Mouse (Mus musculus): ENCODE measurements around the gene Brdt. TPM values are rescaled to one million over a fixed set of nuclear protein-coding genes. Genes with fewer than 3 reads are reported as not detected.

Brdt gene
- polyA plus RNA-seq, 1 experiment from 2014 or later = 1.4 TPM

DNA sequence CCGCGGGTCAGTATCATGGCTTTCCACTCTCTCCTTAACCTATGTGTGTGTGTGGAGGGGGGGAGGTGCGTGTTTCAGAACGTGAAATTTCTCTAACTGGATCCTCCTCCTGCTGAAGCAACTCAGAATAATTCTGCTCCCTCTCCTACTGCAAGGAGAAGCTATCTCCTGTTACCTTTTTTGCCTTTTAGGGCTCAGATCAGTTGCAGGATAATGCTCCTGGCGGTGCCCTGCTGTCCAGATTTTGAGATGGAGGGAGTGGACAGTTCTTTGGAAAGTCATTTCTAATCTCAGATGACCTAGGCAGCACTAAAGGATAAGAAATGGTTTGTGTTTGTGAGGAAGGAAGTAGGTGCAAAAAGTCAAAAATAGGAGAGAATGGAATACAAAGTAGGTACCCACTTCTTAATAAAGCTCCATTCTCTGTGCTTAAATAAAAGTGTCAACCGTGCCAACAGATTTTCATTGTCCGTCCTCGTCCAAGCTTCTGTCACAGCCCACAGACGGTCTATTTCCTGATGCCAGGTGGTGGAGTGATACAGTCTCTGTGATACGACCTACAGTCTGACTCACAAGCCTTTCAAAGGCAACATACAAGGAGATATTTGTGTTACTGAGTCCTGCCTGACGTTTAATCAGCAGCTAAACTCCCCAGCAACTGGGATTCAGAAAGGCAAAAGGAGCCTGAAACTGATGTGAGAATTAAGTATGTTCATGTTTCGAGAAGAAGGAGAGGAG lies 73.2 kb downstream of the Brdt start:
- Histone ChIP-seq H3K4me1 (replicated peaks; ENCODE audit: insufficient read depth, low read length) (no peaks in the 10 kb centered on the region), H3K9ac (ENCODE audit: low read depth, low read length) (peak overlapping the region; percentile 67), H3K27me3 (ENCODE audit: insufficient read depth, low read length) (peaks cover 4% of the 10 kb centered on the region; the same call in 1 of the 2 replicates), H3K4me2 (ENCODE audit: low read length) (peak overlapping the region; percentile 97), H3K4me3 (replicated peaks; ENCODE audit: low read depth, low read length) (peak overlapping the region; percentile 54), H3K36me3 (ENCODE audit: insufficient read depth, low read length) (no peaks in the 10 kb centered on the region), H3K9me3 (replicated peaks; ENCODE audit: low read length) (no peaks in the 10 kb centered on the region), H3K27ac (no peak overlapping the region)
- TF ChIP-seq CTCF (IDR thresholded peaks at IDR 0.05; ENCODE audit: low read depth) = no peak
- DNase-seq (ENCODE audit: low spot score) = no peak
- no peak for ATAC-seq (replicated peaks; ENCODE audit: low FRiP score, low read depth)
- 28% methylated on average over 12 of the region's 12 CpGs for WGBS

DNA sequence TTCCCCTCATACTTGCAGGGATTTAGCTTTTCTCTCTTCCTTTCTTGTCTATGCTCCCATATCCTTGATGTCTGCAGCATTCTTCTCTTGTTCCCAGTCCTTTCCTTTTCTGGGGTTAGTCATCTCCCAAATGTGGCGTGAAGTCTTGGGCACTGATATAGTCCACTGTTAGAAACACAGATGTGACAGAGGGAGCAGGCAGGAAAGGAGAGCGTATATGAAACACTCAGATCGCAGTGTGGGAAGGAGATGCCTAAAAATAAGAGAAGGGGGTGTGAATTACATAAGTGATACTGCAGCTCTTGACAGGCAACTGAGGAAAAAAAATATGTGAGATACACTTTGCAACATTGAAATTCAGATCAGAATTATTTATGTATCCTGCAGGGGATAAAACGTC lies 74.4 kb downstream of the Brdt start:
- Histone ChIP-seq H3K36me3 (ENCODE audit: insufficient read depth, low read length) (no peaks in the 10 kb centered on the region), H3K4me3 (replicated peaks; ENCODE audit: low read depth, low read length) (no peak overlapping the region), H3K9ac (ENCODE audit: low read depth, low read length) (no peak overlapping the region), H3K9me3 (replicated peaks; ENCODE audit: low read length) (no peaks in the 10 kb centered on the region), H3K4me2 (ENCODE audit: low read length) (no peak overlapping the region), H3K27me3 (ENCODE audit: insufficient read depth, low read length) (peaks cover 4% of the 10 kb centered on the region; the same call in 1 of the 2 replicates), H3K27ac (no peak overlapping the region), H3K4me1 (replicated peaks; ENCODE audit: insufficient read depth, low read length) (no peaks in the 10 kb centered on the region)
- ATAC-seq (replicated peaks; ENCODE audit: low FRiP score, low read depth) (no peak), DNase-seq (ENCODE audit: low spot score) (no peak)
- WGBS = 89% methylated on average over 4 of the region's 4 CpGs
- no peak for TF ChIP-seq CTCF (IDR thresholded peaks at IDR 0.05; ENCODE audit: low read depth)

DNA sequence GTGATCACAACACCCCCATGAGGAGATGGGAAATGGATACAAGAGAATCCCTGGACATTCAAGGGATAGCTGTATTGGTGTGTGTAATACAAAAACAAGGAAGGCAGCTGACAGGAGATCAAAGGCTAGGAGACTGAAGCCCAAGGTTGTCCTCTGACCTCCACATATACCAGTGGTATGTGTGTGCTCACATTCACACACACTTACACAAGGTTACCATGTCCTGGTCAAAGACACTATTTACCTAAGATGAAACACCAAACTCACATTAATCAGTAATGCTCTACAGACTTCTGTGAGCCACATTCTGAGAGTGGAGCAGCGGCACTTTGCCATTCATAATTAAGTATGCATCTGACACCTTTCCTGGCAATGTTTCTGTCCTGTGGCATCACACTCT lies 79.3 kb downstream of the Brdt start:
- ATAC-seq (replicated peaks; ENCODE audit: low FRiP score, low read depth) (no peak), DNase-seq (ENCODE audit: low spot score) (no peak)
- Histone ChIP-seq H3K9ac (ENCODE audit: low read depth, low read length) (no peak overlapping the region), H3K4me3 (replicated peaks; ENCODE audit: low read depth, low read length) (no peak overlapping the region), H3K4me1 (replicated peaks; ENCODE audit: insufficient read depth, low read length) (no peaks in the 10 kb centered on the region), H3K36me3 (ENCODE audit: insufficient read depth, low read length) (no peaks in the 10 kb centered on the region), H3K4me2 (ENCODE audit: low read length) (no peak overlapping the region), H3K27me3 (ENCODE audit: insufficient read depth, low read length) (no peaks in the 10 kb centered on the region), H3K27ac (no peak overlapping the region), H3K9me3 (replicated peaks; ENCODE audit: low read length) (no peaks in the 10 kb centered on the region)
- WGBS = 64% methylated on average over 1 of the region's 1 CpGs
- no peak for TF ChIP-seq CTCF (IDR thresholded peaks at IDR 0.05; ENCODE audit: low read depth)

DNA sequence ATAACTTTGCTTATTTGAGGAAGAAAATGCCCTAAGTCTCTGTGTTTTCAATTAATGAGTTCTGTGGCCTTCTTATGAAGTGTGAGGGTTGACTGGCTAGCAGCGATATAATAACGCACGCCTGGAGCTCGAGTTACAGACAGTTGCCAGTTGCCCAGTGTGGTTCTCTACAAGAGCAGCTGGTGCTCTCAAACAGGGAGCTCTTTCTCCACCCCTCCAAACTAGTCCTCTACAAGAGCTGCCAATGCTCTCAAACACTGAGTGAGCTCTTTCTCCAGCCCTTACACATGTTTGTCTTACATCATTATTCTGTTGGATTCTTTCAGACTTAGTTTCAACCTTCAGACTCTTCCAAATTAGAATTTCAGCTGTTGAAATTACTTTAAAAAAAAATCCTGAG lies 80.4 kb downstream of the Brdt start:
- Histone ChIP-seq H3K36me3 (ENCODE audit: insufficient read depth, low read length) (no peaks in the 10 kb centered on the region), H3K4me3 (replicated peaks; ENCODE audit: low read depth, low read length) (no peak overlapping the region), H3K4me2 (ENCODE audit: low read length) (no peak overlapping the region), H3K27me3 (ENCODE audit: insufficient read depth, low read length) (no peaks in the 10 kb centered on the region), H3K4me1 (replicated peaks; ENCODE audit: insufficient read depth, low read length) (no peaks in the 10 kb centered on the region), H3K9ac (ENCODE audit: low read depth, low read length) (no peak overlapping the region), H3K27ac (no peak overlapping the region), H3K9me3 (replicated peaks; ENCODE audit: low read length) (no peaks in the 10 kb centered on the region)
- peak; percentile 21 for DNase-seq (ENCODE audit: low spot score)
- TF ChIP-seq CTCF (IDR thresholded peaks at IDR 0.05; ENCODE audit: low read depth) = no peak
- no peak for ATAC-seq (replicated peaks; ENCODE audit: low FRiP score, low read depth)
- WGBS = 40% methylated on average over 4 of the region's 4 CpGs

DNA sequence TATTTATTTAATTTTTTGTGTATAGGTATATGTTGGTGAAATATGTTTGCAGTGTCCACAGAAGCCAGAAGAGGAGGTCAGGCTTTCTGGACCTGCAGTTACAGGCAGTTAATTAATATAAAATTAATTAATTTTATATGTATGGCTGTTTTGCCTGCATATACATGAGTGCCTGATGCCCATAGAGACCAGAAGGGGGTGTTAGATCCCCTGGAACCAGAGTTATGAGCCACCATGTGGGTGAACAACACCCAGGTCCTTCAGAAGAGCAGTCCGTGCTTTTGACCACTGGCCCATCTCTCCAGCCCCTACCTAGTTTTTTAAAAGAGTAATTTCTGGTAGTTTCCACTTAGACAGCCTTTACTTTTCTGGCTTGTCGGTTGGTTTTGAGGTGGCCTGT lies 81.3 kb downstream of the Brdt start:
- no peak for TF ChIP-seq CTCF (IDR thresholded peaks at IDR 0.05; ENCODE audit: low read depth)
- WGBS = 78% methylated on average over 2 of the region's 2 CpGs
- no peak overlapping the region for H3K4me3 ChIP-seq (replicated peaks; ENCODE audit: low read depth, low read length)
- ATAC-seq (replicated peaks; ENCODE audit: low FRiP score, low read depth) (no peak), DNase-seq (ENCODE audit: low spot score) (no peak)
- no peaks in the 10 kb centered on the region for H3K36me3 ChIP-seq (ENCODE audit: insufficient read depth, low read length)
- no peak overlapping the region for H3K27ac ChIP-seq
- H3K9ac ChIP-seq (ENCODE audit: low read depth, low read length) = no peak overlapping the region
- no peaks in the 10 kb centered on the region for H3K9me3 ChIP-seq (replicated peaks; ENCODE audit: low read length)
- H3K4me2 ChIP-seq (ENCODE audit: low read length) = no peak overlapping the region
- H3K27me3 ChIP-seq (ENCODE audit: insufficient read depth, low read length) = no peaks in the 10 kb centered on the region
- no peaks in the 10 kb centered on the region for H3K4me1 ChIP-seq (replicated peaks; ENCODE audit: insufficient read depth, low read length)

DNA sequence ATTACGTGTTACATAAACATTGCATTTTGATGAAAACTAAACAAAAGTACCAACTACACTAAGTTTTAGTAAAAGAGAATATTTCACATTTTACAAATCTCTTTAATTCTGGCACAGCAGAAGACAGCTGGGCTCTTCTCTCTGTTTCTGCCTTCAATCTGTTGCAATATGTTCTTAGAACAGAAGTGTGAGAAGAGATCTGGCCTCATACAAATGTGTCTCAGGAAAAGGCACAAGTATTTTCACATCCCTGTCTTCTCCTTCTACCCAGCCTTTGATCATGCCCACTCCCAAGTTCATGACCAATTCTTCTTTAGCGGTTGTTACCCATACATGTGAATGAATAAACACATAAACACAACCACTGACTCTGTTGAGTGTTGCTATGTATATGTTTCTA lies 84.1 kb downstream of the Brdt start:
- no peaks in the 10 kb centered on the region for H3K4me1 ChIP-seq (replicated peaks; ENCODE audit: insufficient read depth, low read length)

DNA sequence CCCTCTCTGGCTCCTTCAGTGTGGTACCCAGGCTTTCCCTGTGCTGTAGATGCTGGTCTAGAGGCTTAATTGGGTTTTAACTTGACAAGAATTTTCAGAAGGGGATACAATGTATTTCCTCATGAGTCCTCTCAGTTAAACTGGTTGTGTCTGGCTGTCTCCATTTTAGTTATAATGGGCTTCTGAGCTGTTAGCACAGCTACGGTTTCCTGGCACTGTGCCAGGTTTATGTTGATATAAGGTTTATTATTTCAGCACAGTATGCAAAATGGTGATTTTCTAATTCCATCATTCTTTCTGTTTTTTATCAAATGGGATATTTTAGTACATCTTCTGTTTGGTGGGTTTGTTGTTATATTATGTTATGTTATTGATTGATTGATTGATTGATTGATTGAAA lies 90.7 kb downstream of the Brdt start:
- Histone ChIP-seq H3K4me1 (replicated peaks; ENCODE audit: insufficient read depth, low read length) (no peaks in the 10 kb centered on the region), H3K36me3 (ENCODE audit: insufficient read depth, low read length) (no peaks in the 10 kb centered on the region), H3K27me3 (ENCODE audit: insufficient read depth, low read length) (no peaks in the 10 kb centered on the region), H3K4me3 (replicated peaks; ENCODE audit: low read depth, low read length) (no peak overlapping the region), H3K27ac (no peak overlapping the region), H3K9me3 (replicated peaks; ENCODE audit: low read length) (no peaks in the 10 kb centered on the region), H3K4me2 (ENCODE audit: low read length) (no peak overlapping the region), H3K9ac (ENCODE audit: low read depth, low read length) (no peak overlapping the region)
- WGBS = 24% methylated on average over 1 of the region's 1 CpGs
- ATAC-seq (replicated peaks; ENCODE audit: low FRiP score, low read depth) (no peak), DNase-seq (ENCODE audit: low spot score) (no peak)
- TF ChIP-seq CTCF (IDR thresholded peaks at IDR 0.05; ENCODE audit: low read depth) = no peak

More for the DNA sequence above, 84.1 kb downstream of the Brdt start:
- no peak overlapping the region for H3K27ac ChIP-seq
- WGBS = 81% methylated on average over 2 of the region's 2 CpGs
- H3K9ac ChIP-seq (ENCODE audit: low read depth, low read length) = no peak overlapping the region
- H3K4me2 ChIP-seq (ENCODE audit: low read length) = no peak overlapping the region
- ATAC-seq (replicated peaks; ENCODE audit: low FRiP score, low read depth) (no peak), DNase-seq (ENCODE audit: low spot score) (no peak)
- H3K27me3 ChIP-seq (ENCODE audit: insufficient read depth, low read length) = no peaks in the 10 kb centered on the region
- H3K4me3 ChIP-seq (replicated peaks; ENCODE audit: low read depth, low read length) = no peak overlapping the region
- H3K9me3 ChIP-seq (replicated peaks; ENCODE audit: low read length) = no peaks in the 10 kb centered on the region
- no peak for TF ChIP-seq CTCF (IDR thresholded peaks at IDR 0.05; ENCODE audit: low read depth)
- no peaks in the 10 kb centered on the region for H3K36me3 ChIP-seq (ENCODE audit: insufficient read depth, low read length)
